Mouse (Mus musculus) spleen, adult 2 months (tissue): ENCODE data around the gene Dcaf5.

Source experiments
- CTCF ChIP-seq: fragments of 200-500 bp; IDR thresholded peaks from 2 replicates; pipeline ENCODE4 v1.5.1; 2011; ENCODE audit warnings: mild to moderate bottlenecking, inconsistent platforms; ENCODE audit not compliant: insufficient read depth, insufficient read length, insufficient replicate concordance; ENCODE audit errors: extremely low read depth
- POLR2A ChIP-seq: fragments of 200-500 bp; IDR thresholded peaks from 2 replicates; pipeline ENCODE4 v1.6.1; 2011; ENCODE audit warnings: low read depth, low read length, inconsistent platforms

DNA sequence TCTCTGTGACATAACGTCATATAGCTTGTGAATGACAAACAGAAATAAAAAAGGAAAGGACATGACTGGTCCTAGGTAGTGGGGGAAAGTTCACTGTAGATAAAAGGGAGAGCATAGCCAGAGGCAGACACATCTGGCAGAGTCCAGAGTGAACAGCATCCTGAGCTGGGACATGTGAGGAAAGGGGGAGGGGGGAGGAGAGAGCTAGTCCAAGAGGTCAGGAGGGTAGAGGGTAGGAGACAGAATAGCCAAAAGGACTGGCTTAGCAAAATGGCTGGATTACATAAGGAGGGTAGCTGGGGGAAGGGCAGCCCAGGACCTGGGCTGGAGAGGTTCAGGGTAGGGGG is 111.6 kb downstream of the Dcaf5 start:
- no peak for TF ChIP-seq CTCF
- TF ChIP-seq POLR2A: no peak
